Mouse (Mus musculus) adrenal gland, postnatal 10 days (tissue): ENCODE measurements around the gene Dennd6b. TPM values are rescaled to one million over a fixed set of nuclear protein-coding genes. Genes with fewer than 3 reads are reported as not detected.
A peak's percentile ranks its signal among the peaks of the same experiment; 100 is the strongest.

Source experiments
- DNase-seq: peaks from one replicate; pipeline ENCODE4 v3.0.0; 2021; ENCODE audit warnings: mixed read lengths
- total RNA-seq, 2 experiments: library from RNA; stranded (reverse); gene quantifications; 2 replicates each; pipeline ENCODE4 v1.2.3; 2021

Dennd6b gene
- total RNA-seq, 2 experiments from 2014 or later, result 4.7 to 7.4 TPM

DNA sequence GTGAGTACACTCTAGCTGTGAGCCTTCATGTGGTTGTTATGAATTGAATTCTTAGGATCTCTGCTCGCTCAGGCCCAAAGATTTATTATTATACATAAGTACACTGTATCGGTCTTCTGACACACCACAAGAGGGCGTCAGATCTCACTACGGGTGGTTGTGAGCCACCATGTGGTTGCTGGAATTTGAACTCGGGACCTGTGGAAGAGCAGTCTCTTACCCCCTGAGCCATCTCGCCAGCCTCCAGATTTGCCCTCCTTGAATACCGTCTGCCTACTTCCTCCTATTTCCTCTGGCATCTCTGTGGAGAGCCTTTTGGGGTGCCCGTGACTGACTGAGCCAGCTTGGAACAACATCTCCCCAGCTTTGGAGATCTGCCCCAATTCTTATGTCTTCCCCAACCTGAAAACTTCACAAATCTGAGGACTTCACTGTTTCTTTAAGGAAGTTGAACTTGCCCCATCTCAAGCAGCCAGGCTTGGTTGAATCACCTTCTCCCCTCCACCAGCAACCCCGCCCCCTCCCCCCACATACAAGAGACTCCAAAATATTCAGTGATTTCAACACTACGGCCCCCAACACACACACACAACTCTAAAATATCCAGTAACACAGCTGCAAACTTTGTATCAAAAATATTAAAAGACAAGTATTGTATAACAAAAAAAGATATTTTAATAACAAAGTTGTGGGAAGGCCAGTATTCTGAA lies 14.6 kb downstream of the Dennd6b start:
- no peak for DNase-seq

DNA sequence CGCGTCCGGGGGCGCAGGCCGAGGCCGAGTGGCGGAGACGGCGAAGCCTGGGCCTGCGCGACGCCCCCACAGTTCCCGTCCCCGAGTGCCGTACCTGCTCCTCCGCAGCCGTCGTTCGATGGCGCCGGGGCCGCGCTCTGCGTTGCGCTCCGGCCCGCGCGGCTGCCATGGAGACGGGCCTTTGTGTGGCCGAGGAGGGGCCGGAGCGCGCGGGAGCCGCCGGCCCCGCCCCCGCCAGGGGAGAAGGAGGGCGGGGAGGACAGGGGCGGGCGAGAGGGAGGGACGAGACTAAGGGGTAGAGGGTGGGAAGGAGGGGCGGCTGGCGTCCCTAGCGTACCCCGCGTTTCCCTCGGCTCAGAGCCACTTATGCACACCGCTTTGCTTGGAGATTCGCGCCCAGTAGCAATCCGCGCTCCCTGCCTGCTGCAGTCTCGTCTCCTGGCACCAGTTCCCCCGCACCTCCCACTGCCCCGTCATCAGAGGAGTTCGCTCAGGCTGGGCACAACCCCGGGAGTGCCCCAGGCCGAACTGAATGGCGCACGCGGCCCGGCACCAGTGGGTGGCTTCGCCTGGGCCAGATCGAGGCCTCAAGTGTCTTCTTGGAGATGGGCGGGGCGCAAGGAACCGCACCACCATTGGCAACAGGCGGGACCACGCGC lies 15.6 kb downstream of the Dennd6b start, which contains the start of gene Plxnb2:
Gene Plxnb2 (minus strand): TSS at position 218 of the 659 bp plus-strand sequence.
- peak; percentile 88 for DNase-seq

DNA sequence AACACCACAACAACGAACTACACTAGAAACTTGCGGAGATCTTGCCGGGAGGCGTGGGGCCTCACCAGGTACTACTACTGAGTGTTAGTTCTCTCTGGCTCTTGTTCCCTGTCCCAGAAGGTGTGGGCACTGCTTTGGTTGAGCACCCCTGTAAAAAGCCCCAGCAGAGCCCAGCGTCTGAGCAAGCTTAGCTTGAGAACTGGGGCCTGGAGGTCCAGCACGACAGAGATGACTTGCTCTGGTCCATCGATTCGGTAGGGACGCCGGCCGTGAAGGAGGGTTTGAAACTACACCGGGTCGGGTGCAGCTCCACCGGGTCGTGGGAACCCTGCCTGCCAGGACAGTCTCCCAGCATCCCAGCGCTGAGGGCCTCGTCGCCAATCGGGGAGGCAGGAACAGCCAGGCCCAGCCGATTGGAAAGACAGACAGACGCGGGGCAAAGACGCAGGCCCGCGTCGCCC lies 16.2 kb downstream of the Dennd6b start:
- peak; percentile 54 for DNase-seq

DNA sequence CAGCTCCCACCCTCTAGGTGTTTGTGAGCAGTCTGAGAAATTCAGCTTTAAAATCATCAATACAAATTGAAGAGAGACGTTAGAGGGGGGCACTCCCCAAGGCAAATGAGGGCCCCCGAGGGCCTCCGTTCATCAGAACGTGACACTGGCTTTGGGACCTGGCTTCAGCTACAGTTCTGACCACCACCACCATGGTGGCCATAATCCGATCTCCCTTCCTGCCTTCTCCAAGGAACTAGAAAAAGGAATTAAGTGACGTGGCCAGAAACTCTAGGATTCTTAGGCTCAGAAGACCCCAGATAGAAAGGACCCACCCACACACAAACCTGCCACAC lies 16.7 kb downstream of the Dennd6b start:
- DNase-seq, result no peak

DNA sequence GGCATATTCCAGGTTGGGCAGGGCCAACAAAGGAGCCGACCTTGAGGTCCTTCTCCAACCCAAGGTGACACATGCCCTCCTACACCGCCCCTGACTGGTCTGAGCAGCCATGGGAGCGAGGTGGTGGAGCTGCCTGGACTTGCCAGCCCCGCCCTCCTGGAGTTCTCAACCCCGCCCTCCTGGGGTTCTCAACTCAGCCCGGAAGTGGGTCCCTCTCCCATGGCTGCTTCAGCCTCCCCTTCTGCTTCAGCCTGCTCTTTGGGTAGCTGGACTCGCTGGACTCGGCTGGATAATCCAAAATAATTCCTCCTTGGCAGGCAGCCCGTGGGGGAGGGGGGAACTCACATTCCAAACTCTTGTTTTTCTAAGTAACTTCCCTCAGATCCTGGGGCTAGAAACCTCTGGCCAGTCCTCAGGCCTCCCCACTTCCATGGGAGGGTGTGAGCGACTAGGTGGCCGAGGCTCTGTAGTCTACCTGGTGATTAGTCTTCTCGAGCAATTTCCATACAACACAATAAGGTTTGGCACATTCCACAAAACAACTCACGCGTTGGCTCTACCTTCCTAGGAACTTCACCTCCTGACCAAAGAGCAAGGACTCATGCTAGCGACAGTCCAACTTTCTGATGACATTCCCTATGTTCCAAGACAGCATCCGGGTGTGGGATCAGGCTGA lies 17.2 kb downstream of the Dennd6b start:
- peak; percentile 84 for DNase-seq

DNA sequence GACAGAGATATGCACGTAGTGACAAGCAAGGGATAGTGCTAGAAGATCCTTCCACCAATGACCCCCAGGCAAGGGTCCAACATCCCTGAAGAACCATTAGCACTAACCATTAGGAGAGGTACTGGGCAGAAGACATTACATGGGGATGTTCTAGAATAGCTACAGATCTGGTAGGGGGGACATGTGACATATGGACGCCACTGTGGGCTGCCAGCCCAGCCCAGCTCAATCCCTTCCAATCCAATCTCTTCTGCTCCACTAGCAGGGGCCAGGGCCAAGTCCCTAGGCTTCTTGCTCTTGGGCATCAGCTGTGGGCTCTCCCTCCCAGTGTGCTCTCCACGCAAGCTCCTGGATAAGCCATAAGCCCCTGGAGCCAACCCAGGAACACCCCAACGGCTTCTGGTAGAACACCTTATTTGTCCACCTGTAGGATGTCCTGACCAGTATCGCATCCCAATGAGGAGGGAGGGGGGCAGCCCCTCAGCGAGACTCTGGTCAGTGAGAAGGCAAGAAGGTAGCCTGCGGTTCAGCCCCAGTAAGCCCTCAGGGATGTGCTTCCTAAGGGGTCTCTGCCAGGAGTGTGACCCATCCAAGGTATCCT lies 17.9 kb downstream of the Dennd6b start:
- DNase-seq, result no peak

DNA sequence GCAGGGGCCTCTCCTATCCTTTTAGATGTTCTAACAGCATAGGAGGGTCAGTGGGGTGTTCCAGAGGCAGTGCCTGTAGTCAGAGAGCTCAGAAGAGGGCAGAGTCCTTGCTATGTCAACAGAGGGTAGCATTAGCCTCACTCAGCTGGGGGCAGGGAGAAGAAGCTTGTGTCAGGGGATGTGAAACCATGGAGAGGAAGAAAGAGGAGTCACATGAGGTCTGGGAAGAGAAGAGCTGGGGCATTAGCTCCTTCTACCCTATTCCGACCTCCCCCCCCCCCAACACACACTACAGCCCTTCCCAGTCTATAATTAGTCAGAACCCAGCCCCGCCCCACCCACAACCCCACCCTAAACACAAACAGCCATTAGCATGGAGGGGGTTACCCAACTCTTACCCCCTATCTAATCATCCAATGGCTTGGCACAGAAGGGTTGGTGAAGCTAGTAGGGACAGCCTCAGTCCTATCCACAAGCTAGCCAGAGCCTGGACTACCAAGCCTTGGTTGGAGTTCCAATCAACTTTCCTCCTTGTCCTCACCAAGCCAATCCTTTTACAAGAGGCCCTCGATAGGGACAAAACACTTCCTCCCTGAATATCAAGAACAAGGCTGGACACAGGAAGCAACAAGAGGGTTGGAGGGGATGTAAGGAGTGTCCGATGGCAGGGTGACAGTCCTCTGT lies 18.6 kb downstream of the Dennd6b start:
- no peak for DNase-seq

DNA sequence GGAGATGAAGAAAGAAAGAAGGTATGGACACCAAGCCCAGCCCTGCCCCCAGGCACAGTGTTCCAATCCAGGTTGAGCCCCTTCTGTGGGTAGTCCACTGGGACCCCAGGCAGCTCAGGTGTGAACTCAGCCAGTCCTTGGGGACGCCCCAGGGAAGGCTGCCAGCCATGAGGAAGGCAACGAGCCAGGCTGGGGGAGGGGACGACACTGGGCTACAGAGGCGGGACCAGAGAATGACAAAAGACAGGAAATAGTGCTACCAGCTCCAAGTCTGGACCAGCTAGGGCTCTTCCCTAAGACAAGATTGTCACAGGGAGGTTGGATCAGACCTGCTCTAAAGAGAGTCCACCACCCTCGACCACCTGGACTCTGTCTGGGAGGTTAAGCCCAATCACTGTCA lies 19.2 kb downstream of the Dennd6b start:
- peak; percentile 96 for DNase-seq

DNA sequence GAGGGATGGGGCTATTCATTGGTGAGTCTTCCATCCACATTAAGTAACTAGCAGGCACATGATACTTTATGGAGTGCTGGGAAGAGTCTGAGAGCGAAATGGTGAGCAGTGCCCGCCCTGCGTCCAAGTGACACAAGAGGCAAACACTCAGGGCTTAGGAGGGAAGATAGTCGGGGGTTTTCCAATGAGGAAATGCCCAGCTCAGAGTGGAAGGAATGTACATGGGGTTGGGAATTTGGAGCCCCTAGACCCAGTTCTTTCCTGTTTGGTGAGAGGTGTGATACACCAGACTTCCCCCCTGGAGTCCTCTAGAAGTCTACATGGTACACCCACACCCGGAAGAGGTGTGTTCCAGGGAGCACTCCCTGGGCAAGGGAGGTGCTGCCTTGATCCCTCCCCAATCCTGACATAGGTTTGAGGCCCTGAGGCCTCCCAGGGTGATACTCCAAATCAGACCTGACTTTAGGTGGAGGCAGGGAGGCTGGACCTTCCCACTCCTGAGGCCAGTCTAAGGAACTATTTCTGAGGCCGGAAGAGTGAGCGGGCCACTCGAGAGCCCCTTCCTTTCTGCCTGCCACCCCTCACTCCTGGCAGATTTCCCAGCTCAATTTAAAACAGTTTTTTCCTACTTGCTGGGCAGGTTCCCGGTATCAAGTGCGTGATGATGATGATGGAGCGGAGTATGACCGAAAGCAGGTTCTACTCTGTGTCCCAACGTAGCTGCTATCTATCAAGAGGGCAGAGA lies 20.7 kb downstream of the Dennd6b start:
- no peak for DNase-seq

DNA sequence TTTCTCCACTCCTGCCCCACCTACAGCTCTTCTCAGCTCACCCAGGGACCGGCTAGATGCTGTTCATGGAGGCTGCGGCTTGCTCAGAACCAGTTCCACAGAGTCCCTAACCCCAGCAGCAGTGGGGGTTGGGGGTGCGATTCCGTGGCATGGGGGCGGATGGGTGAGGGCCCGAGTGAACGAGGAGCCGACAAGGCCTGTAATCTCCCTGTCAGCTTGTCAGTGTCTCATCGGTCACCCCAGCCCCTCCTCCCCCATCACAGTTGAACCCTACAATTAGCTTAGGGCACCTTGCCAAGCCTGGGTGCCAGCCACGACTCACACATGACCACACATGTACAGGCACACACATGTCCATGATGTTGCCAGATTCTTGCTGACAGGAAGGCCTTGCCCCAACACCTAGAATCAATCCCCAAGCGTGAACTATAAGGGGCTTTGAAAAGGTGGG lies 21.4 kb downstream of the Dennd6b start:
- no peak for DNase-seq

DNA sequence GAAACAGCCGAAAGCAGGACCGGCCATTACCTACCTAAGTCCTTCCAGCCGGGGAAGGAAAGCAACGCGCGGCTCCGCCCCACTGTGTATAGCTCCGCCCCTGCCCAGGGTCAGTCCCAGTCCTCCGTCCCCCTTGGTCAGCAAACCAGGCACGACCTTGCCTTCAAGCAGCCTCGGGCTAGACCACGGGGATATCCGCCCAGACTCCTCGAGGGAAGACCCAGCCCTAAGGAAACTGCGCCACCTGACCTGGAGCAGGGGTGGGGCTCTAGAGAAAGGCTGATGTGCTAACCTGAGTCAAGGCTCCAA lies 22.4 kb downstream of the Dennd6b start:
- DNase-seq, result peak; percentile 78

DNA sequence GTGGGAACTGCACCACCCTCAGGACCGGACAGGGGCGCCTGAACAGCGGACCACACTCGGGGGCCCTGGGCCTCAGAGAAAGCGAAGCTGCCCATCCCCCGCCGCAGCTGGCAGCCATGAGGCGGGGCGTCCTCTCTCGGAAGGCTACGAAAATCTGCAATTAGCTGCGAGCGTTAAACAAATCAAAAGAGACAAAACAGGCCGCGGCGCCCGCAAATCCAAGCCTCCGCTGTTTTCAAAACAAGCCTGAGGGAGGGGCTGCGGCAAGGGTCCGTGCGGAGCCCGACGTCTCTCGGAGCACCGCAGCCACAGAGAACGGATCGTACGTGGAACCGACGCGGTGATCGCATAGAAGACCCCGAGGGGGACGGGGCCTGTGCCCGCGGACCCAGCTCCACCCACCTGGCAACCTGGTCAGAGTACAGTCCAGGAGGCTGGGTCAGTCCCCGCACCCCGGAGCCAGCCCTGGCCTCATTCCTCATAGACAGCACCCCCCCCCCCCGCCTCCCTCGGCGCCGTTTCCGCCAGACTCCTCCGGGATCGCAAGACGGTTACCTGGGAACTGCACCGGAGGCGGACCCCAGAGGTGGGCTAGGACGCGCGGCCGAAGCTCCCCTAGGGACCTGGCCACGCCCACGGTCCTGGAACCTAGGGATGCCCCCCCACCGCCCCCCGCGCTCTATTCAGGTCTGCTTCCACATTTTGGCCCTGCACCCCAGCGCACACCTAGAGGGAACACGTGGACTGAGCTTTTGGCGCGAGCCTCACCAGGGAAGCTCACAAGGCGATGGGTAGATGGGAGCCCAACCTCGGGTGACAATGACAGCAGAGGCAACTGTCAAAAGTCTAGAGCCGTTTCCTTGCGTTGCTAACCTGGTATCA lies 23.0 kb downstream of the Dennd6b start:
- peak; percentile 60 for DNase-seq

DNA sequence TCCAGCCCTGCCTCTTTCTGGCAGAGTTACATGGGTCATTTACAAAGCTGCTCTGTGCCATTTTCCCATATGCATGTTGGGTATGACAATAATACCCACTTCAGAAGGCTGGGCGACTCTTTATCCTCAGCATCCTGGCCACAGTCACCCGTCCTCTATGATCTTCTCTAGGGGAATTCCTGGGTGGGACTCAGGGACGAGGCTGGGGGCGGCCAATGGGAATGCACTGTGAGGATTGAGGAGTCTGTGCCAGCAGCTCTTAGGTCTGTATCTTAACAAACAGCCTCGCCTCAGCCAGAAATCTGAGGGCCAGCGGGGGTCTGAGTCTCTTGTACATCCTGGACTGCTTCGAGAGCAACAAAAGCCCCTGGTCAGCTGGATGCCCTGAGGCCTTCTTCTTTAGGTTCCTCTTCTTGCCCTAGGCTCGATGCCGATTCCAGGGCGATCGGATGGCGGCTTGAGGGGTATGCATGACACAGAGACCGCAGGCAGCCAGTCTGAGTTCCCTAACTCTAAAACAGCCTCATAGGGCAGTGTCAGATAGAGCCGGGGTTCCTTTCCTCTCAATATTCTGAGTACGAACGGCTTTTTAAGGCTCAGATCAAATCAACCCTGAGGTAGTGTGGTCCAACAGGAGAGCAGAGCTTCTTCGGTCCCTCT lies 23.9 kb downstream of the Dennd6b start:
- DNase-seq, result no peak

DNA sequence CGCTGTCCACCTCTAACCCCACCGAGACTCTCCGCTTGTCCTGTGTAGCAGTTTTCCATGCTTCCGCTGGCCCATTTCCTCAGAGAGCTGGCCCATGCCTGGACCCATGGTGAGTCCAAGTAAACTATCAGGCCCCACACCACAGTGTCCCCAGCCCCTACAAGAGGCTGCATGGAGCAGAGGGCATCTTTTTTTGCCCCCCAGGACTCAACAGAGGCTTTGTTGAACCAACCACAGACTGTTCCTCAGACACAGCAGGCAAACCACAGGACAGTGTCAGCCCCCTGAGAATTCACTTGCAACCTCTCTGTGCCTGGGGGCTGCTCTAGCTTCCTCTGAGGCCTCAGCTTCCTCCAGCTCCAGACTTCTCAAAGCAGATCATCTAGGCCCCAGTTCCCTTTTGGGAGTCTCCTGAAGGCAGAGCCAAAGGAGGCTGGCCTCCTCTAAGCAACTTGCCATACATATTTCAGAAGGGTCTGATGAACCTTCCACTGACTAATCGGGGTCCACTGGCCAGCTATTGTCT lies 24.7 kb downstream of the Dennd6b start:
- DNase-seq, result no peak

DNA sequence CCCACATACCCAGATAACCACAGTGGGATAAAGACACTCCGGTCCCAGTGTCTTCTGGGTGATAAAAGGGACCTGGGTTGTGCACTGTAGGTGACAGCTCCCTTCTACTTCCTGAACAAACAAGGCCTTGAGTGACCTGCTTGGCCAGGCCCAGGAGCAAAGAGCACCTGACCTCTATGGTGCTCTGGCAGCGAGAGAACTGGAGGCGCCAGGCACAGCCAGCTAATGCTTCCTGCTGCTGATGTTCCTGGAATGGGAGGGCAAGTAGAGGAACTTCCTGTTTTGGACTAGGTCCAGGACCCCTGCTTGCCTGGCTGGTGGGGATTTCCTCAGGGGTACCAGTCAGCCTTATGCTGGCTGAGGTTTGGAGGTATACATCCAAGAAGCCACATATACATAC lies 26.2 kb downstream of the Dennd6b start:
- DNase-seq, result peak; percentile 42

DNA sequence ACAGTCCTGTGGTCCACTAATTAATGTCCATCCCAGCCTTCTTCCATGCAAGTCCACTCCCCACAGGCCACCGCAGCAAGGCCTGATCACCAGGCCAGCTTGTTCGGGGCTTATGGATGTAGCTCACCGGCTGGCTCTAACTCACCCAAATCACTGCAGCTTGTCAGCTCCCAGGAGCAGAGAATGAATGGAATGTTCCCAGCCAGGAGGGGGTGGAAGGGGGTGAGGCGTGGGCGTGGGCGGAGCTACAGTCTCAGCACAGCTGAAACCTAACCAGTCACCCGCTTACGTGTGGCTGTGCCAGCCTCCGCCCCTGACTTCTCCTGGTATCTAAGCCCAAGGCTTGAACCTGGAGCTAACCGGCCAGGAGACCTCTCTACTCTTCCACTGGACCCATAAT lies 26.9 kb downstream of the Dennd6b start:
- peak; percentile 84 for DNase-seq

DNA sequence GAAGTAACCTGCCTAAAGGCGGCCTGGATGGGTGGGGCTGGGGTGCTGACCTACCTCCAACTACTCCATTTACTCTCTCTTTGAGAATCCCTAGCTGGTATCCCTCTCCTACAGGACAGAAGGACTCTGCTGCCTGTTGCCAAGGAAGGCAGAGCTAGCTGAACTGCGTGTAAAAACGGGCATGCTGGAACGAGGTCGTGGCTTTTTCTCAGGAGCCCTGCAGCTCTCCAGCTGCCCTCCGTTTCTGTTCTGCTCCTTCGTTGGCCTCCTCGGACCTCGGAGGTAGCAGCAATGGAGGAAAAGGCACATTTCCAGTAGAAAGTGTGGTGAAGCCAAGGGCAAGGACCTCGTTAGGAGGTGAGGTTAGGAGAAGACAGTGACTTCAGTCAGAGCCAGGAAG lies 27.4 kb downstream of the Dennd6b start:
- no peak for DNase-seq

DNA sequence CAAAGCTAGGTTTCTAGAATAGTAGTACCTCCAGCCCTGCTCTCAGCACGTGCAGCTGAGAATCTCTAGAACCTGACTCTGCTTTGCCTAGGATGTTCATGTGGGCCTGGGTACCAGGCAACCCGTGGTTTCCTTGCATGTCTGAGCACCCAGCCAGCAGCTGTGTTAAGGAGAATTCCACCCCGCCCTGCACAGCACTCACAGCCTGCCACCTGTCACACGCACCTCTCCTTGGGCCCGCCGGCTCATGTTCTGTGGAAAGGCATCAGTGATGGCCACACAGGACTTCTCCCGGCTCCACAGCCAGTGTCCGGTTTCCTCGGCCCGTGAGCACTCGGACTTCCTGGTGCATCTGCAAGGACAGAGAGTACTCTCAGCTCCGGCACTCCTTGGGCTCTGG lies 30.8 kb downstream of the Dennd6b start:
- no peak for DNase-seq

DNA sequence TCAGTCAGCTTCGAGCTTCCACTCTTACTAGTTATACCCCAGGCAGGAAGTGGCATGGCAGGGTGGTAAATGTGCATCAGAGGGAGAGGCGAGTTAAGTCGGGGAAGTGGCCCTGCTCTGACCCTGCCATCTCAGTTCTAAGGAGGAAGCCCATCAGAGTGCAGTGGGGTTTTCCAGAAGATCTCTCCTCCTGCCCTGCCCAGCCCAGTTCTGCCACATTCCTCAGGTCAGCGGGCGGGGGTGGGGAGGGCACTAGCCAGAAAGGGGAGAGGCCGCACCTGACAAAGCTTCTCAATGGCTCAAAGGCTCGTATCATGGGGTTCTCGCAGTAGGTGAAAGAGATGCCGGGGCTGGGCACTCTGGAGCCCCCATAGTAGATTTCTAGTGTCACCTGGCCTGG lies 34.9 kb downstream of the Dennd6b start:
- DNase-seq, result no peak

DNA sequence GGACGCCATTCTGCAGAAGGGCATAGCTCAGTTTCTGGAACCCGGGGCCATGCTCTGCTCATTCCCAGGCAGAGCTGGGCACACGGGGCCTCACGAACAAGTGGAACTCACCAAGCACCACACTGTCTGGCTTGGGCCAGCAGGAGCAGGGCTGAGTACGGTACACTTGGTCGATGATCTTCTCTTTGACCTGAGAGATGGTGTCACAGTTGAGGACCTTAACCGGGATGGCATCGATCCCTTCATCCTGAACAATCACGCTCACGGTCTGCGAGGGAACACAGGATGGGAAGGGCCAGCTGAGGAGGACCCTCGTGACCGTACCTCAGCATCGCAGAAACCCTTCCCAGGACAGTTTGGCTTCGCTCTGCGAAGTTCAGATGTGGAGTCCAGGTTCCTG lies 37.8 kb downstream of the Dennd6b start:
- DNase-seq, result no peak
